Mouse (Mus musculus) myocyte (in vitro differentiated cells): Measurements from ENCODE around the gene Gstm1. TPM values are rescaled to one million over a fixed set of nuclear protein-coding genes. Genes with fewer than 3 reads are reported as not detected.

Experiments used
- H3K27me3 ChIP-seq: one replicate; pipeline ENCODE4 v1.6.1; 2011; ENCODE audit not compliant: control insufficient read depth, insufficient read depth, insufficient read length
- H3K36me3 ChIP-seq: one replicate; pipeline ENCODE4 v1.6.1; 2011; ENCODE audit not compliant: control insufficient read depth, insufficient read depth
- H3K4me2 ChIP-seq: one replicate; pipeline ENCODE4 v1.6.1; 2011; ENCODE audit warnings: low read depth, control low read depth
- H3K4me3 ChIP-seq: one replicate; pipeline ENCODE4 v1.5.1; 2011; ENCODE audit warnings: mild to moderate bottlenecking, control low read depth, moderate library complexity
- H3K79me2 ChIP-seq: one replicate; pipeline ENCODE4 v1.6.1; 2011; ENCODE audit not compliant: control insufficient read depth, insufficient read depth
- H3ac ChIP-seq: one replicate; pipeline ENCODE4 v1.6.1; 2011; ENCODE audit not compliant: control insufficient read depth, insufficient read length
- CEBPB ChIP-seq: IDR thresholded peaks from 2 replicates; pipeline ENCODE4 v1.6.1; 2011; ENCODE audit warnings: mild to moderate bottlenecking, moderate library complexity; ENCODE audit not compliant: poor library complexity, insufficient read depth, severe bottlenecking
- E2F4 ChIP-seq: IDR thresholded peaks from one replicate; pipeline ENCODE4 v1.6.1; 2011; ENCODE audit warnings: mild to moderate bottlenecking, control low read depth, moderate library complexity; ENCODE audit not compliant: insufficient read depth
- MAX ChIP-seq: IDR thresholded peaks from one replicate; pipeline ENCODE4 v1.6.1; 2011; ENCODE audit warnings: low read depth, mild to moderate bottlenecking, control low read depth
- MYOD1 ChIP-seq, 3 experiments: IDR thresholded peaks; one replicate each; pipeline ENCODE4 v1.6.1; 2011; ENCODE audit warnings: control low read depth in 2 of 3, low read depth in 2 of 3, mild to moderate bottlenecking in 2 of 3, moderate library complexity in 1 of 3; ENCODE audit not compliant: insufficient read length in 2 of 3, control insufficient read depth in 1 of 3
- MYOG ChIP-seq, 3 experiments: IDR thresholded peaks; one replicate each; pipeline ENCODE4 v1.6.1; 2011; ENCODE audit warnings: control low read depth in 2 of 3, low read depth in 2 of 3, mild to moderate bottlenecking in 2 of 3; ENCODE audit not compliant: insufficient read length in 2 of 3, control insufficient read depth in 1 of 3, insufficient read depth in 1 of 3
- POLR2A ChIP-seq: IDR thresholded peaks from one replicate; pipeline ENCODE4 v1.6.1; 2011; ENCODE audit warnings: low read depth, mild to moderate bottlenecking, control low read depth, moderate library complexity; ENCODE audit not compliant: insufficient read length
- POLR2AphosphoS2 ChIP-seq: IDR thresholded peaks from one replicate; pipeline ENCODE4 v1.6.1; 2011; ENCODE audit warnings: low read depth, control low read depth; ENCODE audit not compliant: insufficient read length
- REST ChIP-seq: IDR thresholded peaks from one replicate; pipeline ENCODE4 v1.6.1; 2011; ENCODE audit warnings: mild to moderate bottlenecking, control low read depth, moderate library complexity; ENCODE audit not compliant: insufficient read depth, insufficient read length
- SRF ChIP-seq: IDR thresholded peaks from one replicate; pipeline ENCODE4 v1.6.1; 2011; ENCODE audit warnings: low read depth; ENCODE audit not compliant: control insufficient read depth, insufficient read length
- TCF12 ChIP-seq: IDR thresholded peaks from one replicate; pipeline ENCODE4 v1.6.1; 2011; ENCODE audit warnings: mild to moderate bottlenecking, control low read depth; ENCODE audit not compliant: poor library complexity, insufficient read depth, severe bottlenecking
- TCF3 ChIP-seq: IDR thresholded peaks from one replicate; pipeline ENCODE4 v1.6.1; 2011; ENCODE audit warnings: low read depth, control low read depth; ENCODE audit not compliant: insufficient read length
- USF1 ChIP-seq: IDR thresholded peaks from one replicate; pipeline ENCODE4 v1.6.1; 2011; ENCODE audit warnings: low read depth, mild to moderate bottlenecking, control low read depth, moderate library complexity
- polyA plus RNA-seq: library from polyadenylated mRNA; unstranded; fragments of >200 nt; fragmentation: generic; extraction: Trizol; gene quantifications from one replicate; pipeline ENCODE4 v1.2.1, GENCODE M21; 2012; ENCODE audit warnings: missing spikeins

The Gstm1 gene
- polyA plus RNA-seq, 1 experiment = 42.0 TPM

DNA sequence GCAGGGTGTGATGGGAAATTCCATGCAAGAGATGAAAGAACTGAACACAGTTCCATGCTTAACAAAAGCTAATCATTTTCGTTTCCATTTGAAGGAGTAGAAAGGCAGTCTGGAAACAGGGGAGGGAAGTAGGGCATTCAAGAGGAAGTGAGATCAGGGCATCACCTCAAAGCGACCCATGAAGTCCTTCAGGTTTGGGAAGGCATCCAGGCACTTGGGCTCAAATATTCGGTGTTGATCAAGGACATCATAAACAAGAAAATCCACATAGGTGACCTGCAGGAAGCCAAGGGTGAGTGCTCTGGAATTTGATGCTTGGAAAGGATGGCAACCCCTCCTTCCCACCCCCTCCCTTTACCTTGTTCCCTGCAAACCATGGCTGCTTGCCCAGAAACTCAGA is 34.0 kb downstream of the Gstm1 start:
- Histone ChIP-seq H3ac (no peak overlapping the region), H3K4me3 (no peak overlapping the region), H3K79me2 (no peaks in the 10 kb centered on the region), H3K36me3 (no peaks in the 10 kb centered on the region), H3K4me2 (no peak overlapping the region), H3K27me3 (peaks cover 5% of the 10 kb centered on the region)
- TF ChIP-seq POLR2AphosphoS2 = no peak
- TF ChIP-seq MYOG (IDR thresholded peaks at IDR 0.05; ENCODE audit: control insufficient read depth in 1 of 3, insufficient read depth in 1 of 3, insufficient read length in 2 of 3, low read depth in 2 of 3) = no peak
- TF ChIP-seq MYOD1 (IDR thresholded peaks at IDR 0.05; ENCODE audit: control insufficient read depth in 1 of 3, insufficient read length in 2 of 3, low read depth in 2 of 3) = no peak
- TF ChIP-seq USF1 = no peak
- TF ChIP-seq POLR2A = no peak
- TF ChIP-seq TCF3 = no peak
- no peak for TF ChIP-seq TCF12

DNA sequence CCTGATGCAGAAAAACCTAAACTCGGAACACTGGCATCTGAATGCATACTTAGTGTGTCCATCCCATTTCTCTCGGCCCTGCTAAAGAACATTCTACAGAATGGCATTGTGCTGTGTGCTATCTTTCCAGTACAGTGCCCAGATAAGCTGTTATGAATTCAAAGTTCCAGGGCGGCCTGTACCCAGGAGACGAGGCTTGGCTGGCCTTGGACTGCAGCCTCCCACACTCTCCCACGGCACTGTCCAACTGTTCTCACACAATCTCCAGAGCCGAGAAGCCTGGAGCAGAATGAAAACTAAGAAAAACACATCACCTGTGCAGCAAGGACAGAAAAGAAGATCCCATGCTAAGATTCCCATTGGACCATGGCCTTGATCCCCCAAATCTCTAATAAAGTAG is 35.0 kb downstream of the Gstm1 start:
- Histone ChIP-seq H3ac (no peak overlapping the region), H3K36me3 (no peaks in the 10 kb centered on the region), H3K4me3 (no peak overlapping the region), H3K4me2 (no peak overlapping the region), H3K79me2 (no peaks in the 10 kb centered on the region), H3K27me3 (peaks cover 11% of the 10 kb centered on the region)
- TF ChIP-seq MYOD1 (IDR thresholded peaks at IDR 0.05; ENCODE audit: control insufficient read depth in 1 of 3, insufficient read length in 2 of 3, low read depth in 2 of 3) (no peak), MYOG (IDR thresholded peaks at IDR 0.05; ENCODE audit: control insufficient read depth in 1 of 3, insufficient read depth in 1 of 3, insufficient read length in 2 of 3, low read depth in 2 of 3) (no peak), TCF12 (no peak), MAX (no peak), POLR2AphosphoS2 (no peak), USF1 (no peak), TCF3 (no peak), SRF (no peak), CEBPB (no peak), E2F4 (no peak), POLR2A (no peak)

DNA sequence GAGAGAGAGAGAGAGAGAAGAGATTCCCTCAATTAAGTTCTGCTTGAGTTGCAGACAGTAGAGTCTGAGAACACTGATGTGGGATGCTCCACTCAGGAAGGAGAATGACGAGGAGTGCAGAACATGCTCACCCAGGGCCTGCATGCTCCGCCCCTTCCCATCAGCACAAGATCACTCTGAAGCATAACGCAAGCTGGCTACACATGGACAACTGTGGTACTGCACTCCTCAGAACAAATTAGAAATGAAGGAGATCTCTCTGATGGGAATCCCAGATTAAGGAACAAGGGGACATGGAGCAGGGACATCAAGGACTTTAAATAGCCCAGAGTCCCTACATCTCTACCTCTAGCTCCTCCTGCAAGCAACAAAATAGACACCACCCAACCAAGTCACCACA is 36.5 kb downstream of the Gstm1 start:
- H3ac ChIP-seq = no peak overlapping the region
- peaks cover 20% of the 10 kb centered on the region for H3K27me3 ChIP-seq
- no peaks in the 10 kb centered on the region for H3K79me2 ChIP-seq
- H3K4me2 ChIP-seq = no peak overlapping the region
- H3K36me3 ChIP-seq = no peaks in the 10 kb centered on the region
- H3K4me3 ChIP-seq = no peak overlapping the region
- TF ChIP-seq MYOG (IDR thresholded peaks at IDR 0.05; ENCODE audit: control insufficient read depth in 1 of 3, insufficient read depth in 1 of 3, insufficient read length in 2 of 3, low read depth in 2 of 3) (no peak), MYOD1 (IDR thresholded peaks at IDR 0.05; ENCODE audit: control insufficient read depth in 1 of 3, insufficient read length in 2 of 3, low read depth in 2 of 3) (no peak), CEBPB (no peak), POLR2AphosphoS2 (no peak), MAX (no peak), TCF12 (no peak)

DNA sequence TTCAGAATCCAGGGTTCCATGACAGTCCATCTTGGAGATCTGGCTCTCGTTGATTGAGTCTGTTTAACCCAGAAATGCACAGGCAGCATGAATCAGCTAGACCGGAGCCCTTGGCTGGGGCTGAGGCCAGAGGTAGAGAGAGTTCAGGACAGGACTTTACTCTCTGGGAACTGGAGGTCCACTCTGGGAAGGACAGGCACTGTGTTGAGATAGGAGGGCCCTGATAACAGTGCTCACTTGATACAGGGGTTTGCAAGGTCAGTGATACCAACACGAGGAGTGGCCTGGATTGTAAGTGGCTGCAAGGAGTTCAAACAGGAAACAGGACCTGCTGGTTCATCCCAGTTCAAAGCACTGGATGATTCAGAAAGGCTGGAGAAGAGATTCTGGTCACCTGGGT is 40.1 kb downstream of the Gstm1 start:
- Histone ChIP-seq H3K36me3 (no peaks in the 10 kb centered on the region), H3K4me2 (no peak overlapping the region), H3K27me3 (peaks cover 32% of the 10 kb centered on the region), H3K79me2 (no peaks in the 10 kb centered on the region), H3ac (no peak overlapping the region), H3K4me3 (no peak overlapping the region)
- TF ChIP-seq REST (no peak), MYOD1 (IDR thresholded peaks at IDR 0.05; ENCODE audit: control insufficient read depth in 1 of 3, insufficient read length in 2 of 3, low read depth in 2 of 3) (no peak), MAX (no peak), SRF (no peak), TCF12 (no peak), POLR2AphosphoS2 (no peak), USF1 (no peak), POLR2A (no peak), E2F4 (no peak)

DNA sequence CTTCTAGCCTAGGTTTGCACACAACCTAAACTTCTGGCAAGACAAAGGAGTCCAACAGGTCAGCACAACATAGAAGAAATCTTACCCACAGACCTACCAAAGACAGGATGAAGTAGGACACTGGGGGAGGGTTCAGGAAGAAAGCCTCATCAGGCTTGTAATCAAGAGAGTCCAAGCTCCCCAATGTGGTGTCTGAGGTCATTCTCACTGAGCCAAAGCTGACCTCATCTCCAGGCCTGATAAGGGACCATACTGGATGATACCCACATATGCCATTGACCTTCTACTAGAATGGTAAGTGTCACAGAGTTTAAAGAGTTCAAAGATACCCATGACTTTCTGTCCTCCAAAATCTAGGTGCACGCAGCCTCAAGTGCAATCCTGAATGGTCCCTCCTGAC is 43.5 kb downstream of the Gstm1 start:
- Histone ChIP-seq H3K4me2 (no peak overlapping the region), H3K36me3 (no peaks in the 10 kb centered on the region), H3K4me3 (no peak overlapping the region), H3ac (no peak overlapping the region), H3K27me3 (peaks cover 47% of the 10 kb centered on the region), H3K79me2 (no peaks in the 10 kb centered on the region)
- TF ChIP-seq REST = no peak
- TF ChIP-seq POLR2A = no peak
- TF ChIP-seq POLR2AphosphoS2 = no peak
- TF ChIP-seq MYOG (IDR thresholded peaks at IDR 0.05; ENCODE audit: control insufficient read depth in 1 of 3, insufficient read depth in 1 of 3, insufficient read length in 2 of 3, low read depth in 2 of 3) = no peak
- no peak for TF ChIP-seq TCF3
- TF ChIP-seq SRF = no peak
- no peak for TF ChIP-seq MAX
- TF ChIP-seq E2F4 = no peak
- TF ChIP-seq MYOD1 (IDR thresholded peaks at IDR 0.05; ENCODE audit: control insufficient read depth in 1 of 3, insufficient read length in 2 of 3, low read depth in 2 of 3) = no peak
- TF ChIP-seq USF1 = no peak
- no peak for TF ChIP-seq TCF12
- no peak for TF ChIP-seq CEBPB
